ENCODE assay signal across 20 mouse cellular contexts in the genomic region with DNA sequence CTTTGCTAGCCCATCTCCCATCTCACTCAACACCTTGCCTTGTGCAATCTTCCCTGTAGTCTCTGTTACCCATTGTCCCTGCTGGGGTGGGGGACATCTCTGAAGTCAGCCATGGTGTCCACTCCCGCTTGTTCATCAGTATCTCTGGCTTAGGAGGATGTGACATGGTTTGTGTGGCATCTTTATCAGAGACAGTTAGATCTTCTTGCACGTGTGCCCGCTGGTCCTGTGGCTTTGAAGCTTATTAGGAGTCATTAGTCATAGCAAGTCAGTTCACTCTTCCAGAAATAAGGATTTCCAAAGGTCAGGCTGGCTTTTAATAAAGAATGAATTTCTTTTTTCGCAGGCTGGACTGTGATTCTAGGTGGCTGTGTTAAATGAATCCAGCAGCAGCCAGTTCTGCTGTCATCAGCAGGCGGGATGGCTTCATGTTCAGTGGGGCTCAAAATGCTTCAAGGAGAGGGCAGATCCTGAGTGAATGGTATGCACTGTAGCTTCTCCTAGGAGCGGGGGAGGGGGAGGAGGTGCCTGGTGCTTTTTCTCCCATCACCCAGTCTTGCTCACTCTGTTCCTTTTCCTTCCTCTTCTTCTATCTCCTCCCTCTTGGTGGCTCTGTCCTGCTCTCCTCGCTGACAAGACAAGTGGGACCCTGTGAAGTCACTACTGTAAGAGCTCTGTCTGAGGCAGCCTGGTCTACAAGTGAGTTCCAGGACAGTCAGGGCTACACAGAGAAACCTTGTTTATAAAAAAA.
A peak's percentile ranks its signal among the peaks of the same experiment; 100 is the strongest.
DNase-seq lines count a peak whose midpoint lies in the region; ATAC-seq and TF ChIP-seq lines count a peak whose summit lies in the region.
"Had no signal": no experiment of that assay in that cellular context is flagged by ENCODE, and none has a peak within 500 bp of the region (broad histone marks: within the 10 kb centered on the region; RNA-seq: fewer than 3 reads in every experiment).

No protein-coding gene starts in this region.

- H3K36me3 ChIP-seq in C2C12 (ENCODE audit: control insufficient read depth, insufficient read depth): no peaks in the 10 kb centered on the region
- no peaks in the 10 kb centered on the region for H3K36me3 ChIP-seq in liver, embryonic 15.5 days (replicated peaks)
- H3K36me3 ChIP-seq: embryonic facial prominence, embryonic 12.5 days; limb, embryonic 15.5 days had no signal

- H3K27ac ChIP-seq in liver, embryonic 15.5 days (replicated peaks): peak overlapping the region; percentile 69
- H3K27ac ChIP-seq: embryonic facial prominence, embryonic 12.5 days; heart, adult 2 months; limb, embryonic 15.5 days; macrophage had no signal

- peak overlapping the region; percentile 37 for H3ac ChIP-seq in C2C12 (ENCODE audit: control insufficient read depth, insufficient read length, low read depth)

- peak overlapping the region; percentile 36 for H3K4me2 ChIP-seq in liver, embryonic 15.5 days
- H3K4me2 ChIP-seq: embryonic facial prominence, embryonic 12.5 days; limb, embryonic 15.5 days had no signal

- WGBS in liver, embryonic 15.5 days (ENCODE audit: insufficient replicate concordance): 40% methylated on average over 7 of the region's 7 CpGs

- H3K4me1 ChIP-seq in liver, embryonic 15.5 days (replicated peaks): peaks cover 67% of the 10 kb centered on the region

- H3K9me3 ChIP-seq in liver, embryonic 15.5 days (replicated peaks): no peaks in the 10 kb centered on the region
- H3K9me3 ChIP-seq: embryonic facial prominence, embryonic 12.5 days; limb, embryonic 15.5 days had no signal

- DNase-seq in kidney, postnatal 10 days: peak; percentile 9
- no peak for DNase-seq in kidney, postnatal 25 days
- DNase-seq in NIH3T3 (ENCODE audit: low read depth): peak; percentile 21
- DNase-seq in layer of hippocampus, postnatal 25 days (ENCODE audit: extremely low spot score in 1 of 2, low spot score in 1 of 2): no peak
- DNase-seq in Muller cell, postnatal 12 days (ENCODE audit: inconsistent ontology term): no peak
- DNase-seq: adrenal gland, postnatal 25 days; cerebellum, adult 11-12 months; cerebellum, postnatal 14 days; forebrain, postnatal 0 days; gastrocnemius, postnatal 25 days; heart, adult 2 months; left cerebral cortex, postnatal 4 days; right cerebral cortex, postnatal 25 days; spleen, adult 18-20 months had no signal

- H3K27me3 ChIP-seq in C2C12 (ENCODE audit: control insufficient read depth, insufficient read depth, insufficient read length): no peaks in the 10 kb centered on the region
- H3K27me3 ChIP-seq in liver, embryonic 15.5 days: peaks cover 9% of the 10 kb centered on the region; the same call in 1 of the 2 replicates
- H3K27me3 ChIP-seq: embryonic facial prominence, embryonic 12.5 days had no signal

- H3K9ac ChIP-seq in liver, embryonic 15.5 days: no peak overlapping the region
- H3K9ac ChIP-seq: embryonic facial prominence, embryonic 12.5 days; forebrain, postnatal 0 days; limb, embryonic 15.5 days had no signal

- H3K79me2 ChIP-seq in C2C12 (ENCODE audit: control insufficient read depth, insufficient read depth): no peaks in the 10 kb centered on the region

- ATAC-seq in liver, embryonic 15.5 days (ENCODE audit: insufficient read depth): no peak
- ATAC-seq: forebrain, postnatal 0 days; hindbrain, embryonic 16.5 days had no signal

- no peak overlapping the region for H3K4me3 ChIP-seq in C2C12 (ENCODE audit: insufficient read depth, poor library complexity, severe bottlenecking)
- H3K4me3 ChIP-seq in liver, embryonic 15.5 days (replicated peaks): no peak overlapping the region
- H3K4me3 ChIP-seq: embryonic facial prominence, embryonic 12.5 days; heart, adult 2 months; limb, embryonic 15.5 days had no signal

- no peak for TF ChIP-seq CTCF in C2C12 (IDR thresholded peaks at IDR 0.05; ENCODE audit: control insufficient read depth, insufficient read depth, insufficient read length)

- no peaks in the 10 kb centered on the region for H3K79me3 ChIP-seq in C2C12 (ENCODE audit: low read depth)

TF ChIP-seq in C2C12, 6 proteins besides CTCF, POLR2A, EP300 and RAD21:
- TF ChIP-seq MYOG (IDR thresholded peaks at IDR 0.05; ENCODE audit: control insufficient read depth, extremely low read depth, insufficient read length) (no peak), MAX (IDR thresholded peaks at IDR 0.05) (peak; percentile 59)

Comparison
In these comparisons a context has a peak if more than half of its experiments do, and no peak if none do; other contexts are left out.
1. DNase-seq: peak in kidney, postnatal 10 days (single experiment) and NIH3T3 (single experiment); none in kidney, postnatal 25 days (0 of 2), layer of hippocampus, postnatal 25 days (0 of 2) and Muller cell, postnatal 12 days (single experiment).